In the genomic region with DNA sequence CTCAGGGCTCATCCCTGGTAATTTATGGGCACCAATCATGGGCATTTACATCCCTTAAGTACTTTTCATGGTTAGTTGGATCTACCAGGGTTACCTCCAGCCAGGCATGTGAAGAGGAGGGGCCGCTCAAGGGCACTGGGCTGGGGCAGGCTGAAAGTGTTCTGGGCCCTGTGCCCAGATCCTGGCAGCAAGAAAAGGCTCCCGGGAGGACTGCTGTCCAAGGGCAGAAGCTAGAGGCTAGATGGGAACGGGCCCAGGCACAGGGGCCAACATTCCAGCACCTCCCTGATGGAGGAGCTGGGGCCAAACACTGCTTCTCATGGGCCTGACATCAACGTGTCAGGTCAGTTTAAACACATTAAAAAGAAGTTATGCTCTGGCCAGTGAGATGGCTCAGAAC, we compare ENCODE assay signal across 8 mouse cellular contexts. TPM values are rescaled to one million over a fixed set of nuclear protein-coding genes. Genes with fewer than 3 reads are reported as not detected.
A peak's percentile ranks its signal among the peaks of the same experiment; 100 is the strongest.
DNase-seq lines count a peak whose midpoint lies in the region; ATAC-seq and TF ChIP-seq lines count a peak whose summit lies in the region.

No protein-coding gene starts in this region.

- no peak overlapping the region for H3K4me3 ChIP-seq in heart, embryonic 14.5 days (ENCODE audit: control insufficient read depth in 1 of 2, insufficient read depth in 1 of 2, low read depth in 1 of 2, low read length in 2 of 2)
- no peak overlapping the region for H3K4me3 ChIP-seq in lung, embryonic 14.5 days (ENCODE audit: low read depth, low read length)

- DNase-seq in urinary bladder, postnatal 14 days (ENCODE audit: low spot score) = peak; percentile 59
- DNase-seq in urinary bladder, adult 2 months (ENCODE audit: low spot score) = no peak
- peak; percentile 71 to 85 for DNase-seq in cerebellum, postnatal 10 days
- DNase-seq in lung, embryonic 14.5 days = peak; percentile 13
- DNase-seq in frontal cortex, postnatal 36 days (ENCODE audit: low spot score in 2 of 2) = no peak
- no peak for DNase-seq in spleen, postnatal 10 days (ENCODE audit: low spot score in 2 of 2)
- no peak for DNase-seq in c-Kit-positive CD71-positive TER-119-positive erythroid progenitor cells, embryonic 14.5 days (ENCODE audit: low spot score)

- peak; percentile 86 for ATAC-seq in heart, embryonic 14.5 days (ENCODE audit: insufficient number of reproducible peaks, insufficient read depth, low FRiP score, low read depth)
- no peak for ATAC-seq in lung, embryonic 14.5 days (ENCODE audit: insufficient read depth)

- H3K36me3 ChIP-seq in heart, embryonic 14.5 days (ENCODE audit: control insufficient read depth, insufficient read depth, low read length) = no peaks in the 10 kb centered on the region
- no peaks in the 10 kb centered on the region for H3K36me3 ChIP-seq in lung, embryonic 14.5 days (ENCODE audit: insufficient read depth)

- no peak overlapping the region for H3K9ac ChIP-seq in heart, embryonic 14.5 days (ENCODE audit: low read length)
- no peak overlapping the region for H3K9ac ChIP-seq in lung, embryonic 14.5 days

- TF ChIP-seq CTCF in lung, embryonic 14.5 days (IDR thresholded peaks at IDR 0.05; ENCODE audit: low read depth) = no peak

- WGBS in heart, embryonic 14.5 days = 15% methylated on average over 4 of the region's 4 CpGs
- 48% methylated on average over 4 of the region's 4 CpGs for WGBS in lung, embryonic 14.5 days

- H3K4me2 ChIP-seq in heart, embryonic 14.5 days (ENCODE audit: low read length) = no peak overlapping the region
- no peak overlapping the region for H3K4me2 ChIP-seq in lung, embryonic 14.5 days

- H3K9me3 ChIP-seq in heart, embryonic 14.5 days (ENCODE audit: control insufficient read depth, low read length) = no peaks in the 10 kb centered on the region
- no peaks in the 10 kb centered on the region for H3K9me3 ChIP-seq in lung, embryonic 14.5 days (ENCODE audit: low read depth, low read length)

- H3K4me1 ChIP-seq in heart, embryonic 14.5 days (ENCODE audit: control insufficient read depth in 2 of 2, insufficient read depth in 2 of 2, low read length in 2 of 2) = peaks cover 8% of the 10 kb centered on the region in 2 experiments
- H3K4me1 ChIP-seq in lung, embryonic 14.5 days (ENCODE audit: insufficient read depth) = no peaks in the 10 kb centered on the region

- no peaks in the 10 kb centered on the region for H3K27me3 ChIP-seq in heart, embryonic 14.5 days (ENCODE audit: control insufficient read depth, insufficient read depth, low read length)
- no peaks in the 10 kb centered on the region for H3K27me3 ChIP-seq in lung, embryonic 14.5 days (ENCODE audit: insufficient read depth, low read length)

- H3K27ac ChIP-seq in heart, embryonic 14.5 days (replicated peaks in 1 of 2; ENCODE audit: control insufficient read depth in 1 of 2, insufficient read depth in 1 of 2, low read depth in 2 of 2, low read length in 2 of 2) = peak overlapping the region; percentile 47 to 48; a peak in 3 of 4 replicates
- H3K27ac ChIP-seq in lung, embryonic 14.5 days (ENCODE audit: low read depth) = no peak overlapping the region

RNA-seq across cellular contexts. Expression of gene 9530068E07Rik, which starts 51.0 kb away (rescaled TPM):
- polyA plus RNA-seq in urinary bladder, adult 2 months (2012; rRNA removed) = 217 and 261 TPM in 2 replicates
- polyA plus RNA-seq in heart, embryonic 14.5 days (2014; fragmentation: Nextera tagmentation; extraction: Ambion mirVana) = 227 and 235 TPM in 2 replicates
- 235 and 242 TPM in 2 replicates for polyA plus RNA-seq in lung, embryonic 14.5 days (2014; fragmentation: Nextera tagmentation; extraction: Ambion mirVana)

Comparison
In these comparisons a context has a peak if more than half of its experiments do, and no peak if none do; other contexts are left out.
1. DNase-seq: peak in urinary bladder, postnatal 14 days (single experiment), cerebellum, postnatal 10 days (2 of 2) and lung, embryonic 14.5 days (single experiment); none in urinary bladder, adult 2 months (single experiment), frontal cortex, postnatal 36 days (0 of 2), spleen, postnatal 10 days (0 of 2) and c-Kit-positive CD71-positive TER-119-positive erythroid progenitor cells, embryonic 14.5 days (single experiment).